Mouse (Mus musculus) intestine, embryonic 15.5 days (tissue): ENCODE results near the gene Olfr1141. TPM values are rescaled to one million over a fixed set of nuclear protein-coding genes. Genes with fewer than 3 reads are reported as not detected.

ENCODE experiments used
- ATAC-seq: fragments of 200-750 bp; cut with Nextera tagmentation; 2 replicates; pipeline ENCODE4 v1.8.0; 2017; ENCODE audit warnings: moderate TSS enrichment, moderate library complexity
- H3K27ac ChIP-seq: fragments of 300-500 bp; sonication (generic); 2 replicates; pipeline ENCODE4 v1.5.1; 2015; ENCODE audit warnings: mild to moderate bottlenecking, inconsistent platforms
- H3K27me3 ChIP-seq: fragments of 300-500 bp; sonication (generic); replicated peaks from 2 replicates; pipeline ENCODE4 v1.6.1; 2015; ENCODE audit warnings: inconsistent platforms
- H3K36me3 ChIP-seq: fragments of 300-500 bp; sonication (generic); 2 replicates; pipeline ENCODE4 v1.6.1; 2015; ENCODE audit warnings: inconsistent platforms
- H3K4me1 ChIP-seq: fragments of 300-500 bp; sonication (generic); replicated peaks from 2 replicates; pipeline ENCODE4 v1.6.1; 2015; ENCODE audit warnings: inconsistent platforms
- H3K4me2 ChIP-seq: fragments of 300-500 bp; sonication (generic); replicated peaks from 2 replicates; pipeline ENCODE4 v1.6.1; 2015; ENCODE audit warnings: mild to moderate bottlenecking, inconsistent platforms
- H3K4me3 ChIP-seq: fragments of 300-500 bp; sonication (generic); replicated peaks from 2 replicates; pipeline ENCODE4 v1.5.1; 2015; ENCODE audit warnings: inconsistent platforms
- H3K9ac ChIP-seq: fragments of 300-500 bp; sonication (generic); 2 replicates; pipeline ENCODE4 v1.6.1; 2015; ENCODE audit warnings: inconsistent platforms
- H3K9me3 ChIP-seq: fragments of 300-500 bp; sonication (generic); 2 replicates; pipeline ENCODE4 v1.6.1; 2016; ENCODE audit warnings: inconsistent platforms
- WGBS: fragments of 180-500 bp; shearing (Covaris S2); methylation state at CpG from one replicate; pipeline ENCODE4 v1.1.7; 2015; 5-methylcytosine and 5-hydroxymethylcytosine counted together
- polyA plus RNA-seq: library from polyadenylated mRNA; unstranded; fragments of >200 nt; fragmentation: Nextera tagmentation; extraction: Ambion mirVana; gene quantifications from 2 replicates; pipeline ENCODE4 v1.2.1, GENCODE M21; 2015

Olfr1141 gene
- not detected in 2 replicates for polyA plus RNA-seq

GRCm38 (mm10) chr2:87753891-87754290, at the start of gene Olfr1141:
Olfr1141 (minus strand) TSS chr2:87753991.
- Histone ChIP-seq H3K4me1 (no peaks in the 10 kb centered on the region), H3K27me3 (no peaks in the 10 kb centered on the region), H3K4me2 (no peak within 1 kb of the TSS), H3K9ac (no peak within 1 kb of the TSS), H3K27ac (no peak within 1 kb of the TSS), H3K4me3 (no peak within 1 kb of the TSS), H3K9me3 (no peaks in the 10 kb centered on the region), H3K36me3 (no peaks in the 10 kb centered on the region)
- ATAC-seq, result no peak
- WGBS, result 88% methylated on average over 1 of the region's 1 CpGs

DNA sequence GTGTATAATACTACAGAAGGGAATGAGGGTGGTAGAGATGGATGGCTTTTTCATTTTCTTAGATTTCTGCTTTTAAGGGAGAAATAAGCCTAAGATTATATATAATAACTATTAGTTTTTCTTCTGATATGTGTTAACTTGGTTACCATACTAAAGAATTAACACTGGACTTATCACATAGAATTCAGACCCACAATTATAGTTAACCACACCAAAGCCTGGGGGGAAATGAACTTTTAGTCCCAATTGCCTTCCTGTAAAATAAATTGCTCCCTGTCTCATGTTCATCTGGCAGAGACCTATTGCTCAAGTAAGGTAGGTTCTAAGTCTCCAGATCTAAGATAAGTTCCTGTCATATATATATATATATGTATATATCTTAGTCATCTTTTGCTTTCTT, 46.5 kb upstream of the Olfr1141 start, which contains the start of gene Olfr1143:
Gene Olfr1143, plus strand, starts transcription at position 301 of the 400 bp plus-strand sequence.
- Histone ChIP-seq H3K4me1 (no peaks in the 10 kb centered on the region), H3K36me3 (no peaks in the 10 kb centered on the region), H3K27ac (no peak within 1 kb of the TSS), H3K4me3 (no peak within 1 kb of the TSS), H3K9me3 (no peaks in the 10 kb centered on the region), H3K4me2 (no peak within 1 kb of the TSS), H3K27me3 (no peaks in the 10 kb centered on the region), H3K9ac (no peak within 1 kb of the TSS)
- no peak for ATAC-seq

GRCm38 (mm10) chr2:87779183-87779582, 25.4 kb upstream of the Olfr1141 start, which contains the start of gene Olfr152:
Olfr152 (plus strand) TSS chr2:87779483.
- Histone ChIP-seq H3K9me3 (no peaks in the 10 kb centered on the region), H3K27ac (no peak within 1 kb of the TSS), H3K9ac (no peak within 1 kb of the TSS), H3K4me2 (no peak within 1 kb of the TSS), H3K36me3 (no peaks in the 10 kb centered on the region), H3K27me3 (no peaks in the 10 kb centered on the region), H3K4me1 (no peaks in the 10 kb centered on the region), H3K4me3 (no peak within 1 kb of the TSS)
- WGBS, result 74% methylated on average over 4 of the region's 4 CpGs
- no peak for ATAC-seq

GRCm38 (mm10) chr2:87776143-87776542, 22.4 kb upstream of the Olfr1141 start:
- WGBS, result 36% methylated on average over 1 of the region's 1 CpGs

DNA sequence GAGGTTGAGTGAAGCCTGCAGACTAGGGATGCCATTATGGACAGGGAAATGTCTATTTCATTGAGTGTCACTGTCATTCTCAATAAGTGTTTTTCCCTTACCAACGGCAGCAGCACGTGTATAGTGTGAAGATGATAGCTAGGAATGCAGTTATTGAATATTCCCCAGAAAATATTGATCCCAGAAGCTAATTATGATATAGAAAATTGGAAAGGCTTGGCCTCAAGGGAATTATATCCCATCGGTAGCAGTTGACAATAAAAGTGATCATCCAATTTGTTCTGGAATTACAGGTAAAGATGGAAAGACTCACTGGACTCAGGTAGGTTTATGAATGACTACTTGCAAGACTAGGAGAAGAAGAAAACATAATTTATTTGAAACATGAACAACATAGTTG, 10.3 kb downstream of the Olfr1141 start, which contains the start of gene Olfr1140:
Gene Olfr1140, plus strand, starts transcription at position 301 of the 400 bp plus-strand sequence.
- H3K4me1 ChIP-seq, result no peaks in the 10 kb centered on the region
- no peaks in the 10 kb centered on the region for H3K27me3 ChIP-seq
- WGBS, result 75% methylated on average over 3 of the region's 3 CpGs
- no peaks in the 10 kb centered on the region for H3K36me3 ChIP-seq
- no peak within 1 kb of the TSS for H3K4me3 ChIP-seq
- H3K4me2 ChIP-seq, result no peak within 1 kb of the TSS
- no peak for ATAC-seq
- H3K9me3 ChIP-seq, result no peaks in the 10 kb centered on the region
- H3K9ac ChIP-seq, result no peak within 1 kb of the TSS
- H3K27ac ChIP-seq, result no peak within 1 kb of the TSS

More at GRCm38 (mm10) chr2:87776143-87776542, 22.4 kb upstream of the Olfr1141 start:
- H3K4me3 ChIP-seq, result no peak overlapping the region
- H3K27me3 ChIP-seq, result no peaks in the 10 kb centered on the region
- H3K27ac ChIP-seq, result no peak overlapping the region
- H3K4me2 ChIP-seq, result no peak overlapping the region
- H3K9me3 ChIP-seq, result no peaks in the 10 kb centered on the region
- no peaks in the 10 kb centered on the region for H3K4me1 ChIP-seq
- H3K36me3 ChIP-seq, result no peaks in the 10 kb centered on the region
- H3K9ac ChIP-seq, result no peak overlapping the region
- no peak for ATAC-seq

DNA sequence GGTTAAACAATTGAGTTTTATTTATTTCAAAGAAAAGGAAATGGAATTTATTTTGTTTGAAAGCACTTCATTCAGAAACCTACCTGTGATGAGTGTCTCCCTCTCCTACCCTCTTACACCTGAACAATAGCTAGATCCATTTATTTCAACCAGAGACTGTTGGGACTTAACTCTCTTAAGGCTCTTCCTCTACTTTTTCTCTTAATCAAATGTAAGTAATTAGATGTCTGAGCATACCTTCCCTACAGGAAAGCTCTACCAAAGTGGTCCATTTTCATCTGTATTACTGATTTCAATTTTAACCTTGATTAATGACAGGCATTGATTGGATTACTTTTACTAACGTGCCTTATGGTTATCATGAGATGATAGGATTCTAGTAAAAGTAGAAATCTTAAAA, 13.9 kb downstream of the Olfr1141 start, which contains the start of gene Olfr1138:
Gene Olfr1138, minus strand, starts transcription at position 101 of the 400 bp plus-strand sequence.
- no peak within 1 kb of the TSS for H3K4me3 ChIP-seq
- no peaks in the 10 kb centered on the region for H3K27me3 ChIP-seq
- no peak within 1 kb of the TSS for H3K27ac ChIP-seq
- ATAC-seq, result no peak
- H3K4me1 ChIP-seq, result no peaks in the 10 kb centered on the region
- H3K36me3 ChIP-seq, result no peaks in the 10 kb centered on the region
- no peak within 1 kb of the TSS for H3K9ac ChIP-seq
- H3K4me2 ChIP-seq, result no peak within 1 kb of the TSS
- H3K9me3 ChIP-seq, result no peaks in the 10 kb centered on the region
- WGBS, result 83% methylated on average over 1 of the region's 1 CpGs

DNA sequence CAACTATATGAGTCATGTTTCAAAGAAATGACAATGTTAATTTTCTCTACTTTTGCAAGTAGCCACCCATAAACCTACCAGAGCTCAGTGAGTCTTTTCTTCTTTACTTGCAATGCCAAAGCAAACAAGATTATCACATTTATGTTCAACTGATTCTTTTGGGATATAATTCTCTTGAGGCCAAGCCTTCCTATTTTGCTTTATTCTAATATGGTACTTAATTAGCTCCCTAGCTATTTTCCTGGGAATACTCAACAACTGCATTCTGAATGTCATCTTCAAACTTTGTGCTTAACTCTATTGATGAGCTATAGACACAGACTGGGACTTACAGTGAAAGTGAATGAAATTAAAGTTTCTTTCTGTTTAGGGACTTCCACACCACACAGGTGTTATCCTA, 40.7 kb downstream of the Olfr1141 start, which contains the start of gene Olfr1137:
Gene Olfr1137, minus strand, starts transcription at position 101 of the 400 bp plus-strand sequence.
- Histone ChIP-seq H3K36me3 (no peaks in the 10 kb centered on the region), H3K4me1 (no peaks in the 10 kb centered on the region), H3K4me3 (no peak within 1 kb of the TSS), H3K27me3 (no peaks in the 10 kb centered on the region), H3K27ac (no peak within 1 kb of the TSS), H3K9me3 (no peaks in the 10 kb centered on the region), H3K4me2 (no peak within 1 kb of the TSS), H3K9ac (no peak within 1 kb of the TSS)
- no peak for ATAC-seq

Other genes with a start within 250 kb of the Olfr1141 start
- not detected in 2 replicates for gene Pramel6, start 247.4 kb downstream of the Olfr1141 start, polyA plus RNA-seq
- gene Olfr153, start 222.2 kb downstream of the Olfr1141 start, polyA plus RNA-seq, result not detected in 2 replicates
- gene Olfr1128, start 208.4 kb downstream of the Olfr1141 start, polyA plus RNA-seq, result not detected in 2 replicates
- gene Olfr1129, start 180.1 kb downstream of the Olfr1141 start, polyA plus RNA-seq, result not detected in 2 replicates
- not detected in 2 replicates for gene Olfr1130, start 147.8 kb downstream of the Olfr1141 start, polyA plus RNA-seq
- gene Olfr1131, start 126.9 kb downstream of the Olfr1141 start, polyA plus RNA-seq, result not detected in 2 replicates
- not detected in 2 replicates for gene Olfr1132, start 116.5 kb downstream of the Olfr1141 start, polyA plus RNA-seq
- gene Olfr1133, start 106.6 kb downstream of the Olfr1141 start, polyA plus RNA-seq, result not detected in 2 replicates
- not detected in 2 replicates for gene Olfr1134, start 95.5 kb downstream of the Olfr1141 start, polyA plus RNA-seq
- gene Olfr1135, start 80.3 kb downstream of the Olfr1141 start, polyA plus RNA-seq, result not detected in 2 replicates
- not detected in 2 replicates for gene Olfr1136, start 60.0 kb downstream of the Olfr1141 start, polyA plus RNA-seq
- not detected in 2 replicates for gene Olfr1137, start 40.8 kb downstream of the Olfr1141 start, polyA plus RNA-seq
- gene Olfr1138, start 14.0 kb downstream of the Olfr1141 start, polyA plus RNA-seq, result not detected in 2 replicates
- gene Olfr1140, start 10.2 kb downstream of the Olfr1141 start, polyA plus RNA-seq, result not detected in 2 replicates
- not detected in 2 replicates for gene Olfr152, start 25.5 kb upstream of the Olfr1141 start, polyA plus RNA-seq
- not detected in 2 replicates for gene Olfr1143, start 46.6 kb upstream of the Olfr1141 start, polyA plus RNA-seq
- not detected in 2 replicates for gene Olfr1145, start 55.8 kb upstream of the Olfr1141 start, polyA plus RNA-seq
- gene Olfr1148, start 76.5 kb upstream of the Olfr1141 start, polyA plus RNA-seq, result not detected in 2 replicates
- not detected in 2 replicates for gene Olfr1150-ps1, start 90.0 kb upstream of the Olfr1141 start, polyA plus RNA-seq
- not detected in 2 replicates for gene Olfr1151, start 101.9 kb upstream of the Olfr1141 start, polyA plus RNA-seq
- gene Olfr1152, start 112.5 kb upstream of the Olfr1141 start, polyA plus RNA-seq, result not detected in 2 replicates
- not detected in 2 replicates for gene Olfr1153, start 141.0 kb upstream of the Olfr1141 start, polyA plus RNA-seq
- gene Olfr1154, start 151.2 kb upstream of the Olfr1141 start, polyA plus RNA-seq, result not detected in 2 replicates
- gene Olfr1155, start 191.1 kb upstream of the Olfr1141 start, polyA plus RNA-seq, result not detected in 2 replicates
- gene Olfr1156, start 199.1 kb upstream of the Olfr1141 start, polyA plus RNA-seq, result not detected in 2 replicates
- not detected in 2 replicates for gene Olfr1157, start 214.3 kb upstream of the Olfr1141 start, polyA plus RNA-seq
- not detected in 2 replicates for gene Olfr74, start 220.7 kb upstream of the Olfr1141 start, polyA plus RNA-seq
- not detected in 2 replicates for gene Olfr1158, start 236.1 kb upstream of the Olfr1141 start, polyA plus RNA-seq